Mouse (Mus musculus) cerebellum, adult 18-20 months (tissue): ENCODE measurements at regions not wholly inside any gene's neighbourhood (a gene's known extent, or its start where the extent isn't known, plus 50 kb on each side); places are given as distances from the start of the nearest gene placed in this dataset.

Source experiments
- DNase-seq, 2 experiments: peaks; one replicate each; pipeline ENCODE4 v3.0.0; 2021

DNA sequence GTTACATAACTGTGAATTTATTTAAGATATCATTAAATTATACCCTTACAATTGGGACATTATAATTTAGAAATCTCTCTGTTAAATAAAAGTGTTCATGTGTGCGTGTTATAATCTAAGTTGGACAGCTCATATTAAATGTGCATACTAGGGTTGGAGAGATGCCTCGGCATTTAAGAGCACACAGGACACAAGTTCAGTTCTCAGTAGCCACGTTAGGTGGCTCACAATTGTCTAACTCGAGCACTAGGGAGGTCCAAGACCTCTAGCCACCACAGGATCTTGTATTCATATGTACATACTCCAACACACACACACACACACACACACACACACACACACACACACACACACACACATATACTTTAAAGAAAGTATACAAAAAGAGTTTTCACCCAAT is 56.0 kb downstream of the Foxf2 start:
- DNase-seq, result no peak

DNA sequence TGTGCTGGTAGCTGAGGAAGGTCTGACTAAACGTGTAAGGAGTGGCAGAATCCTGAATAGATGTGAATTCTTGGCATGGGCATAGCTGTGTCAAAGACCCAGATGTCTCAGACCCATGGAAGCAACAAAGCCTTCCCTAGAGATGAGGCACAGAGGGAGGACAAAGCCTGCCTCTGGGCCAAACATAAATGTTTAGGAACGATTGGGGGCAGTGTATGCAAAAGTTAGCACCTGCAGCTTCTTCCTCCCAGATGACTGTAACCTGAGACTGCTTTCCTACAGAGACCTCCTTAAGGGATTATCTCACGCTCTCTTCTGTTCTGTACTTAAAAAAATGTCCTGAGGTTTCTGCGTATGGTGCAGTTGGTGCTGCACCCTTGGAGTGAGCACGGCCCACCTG is 57.7 kb downstream of the Foxf2 start:
- DNase-seq, result no peak

DNA sequence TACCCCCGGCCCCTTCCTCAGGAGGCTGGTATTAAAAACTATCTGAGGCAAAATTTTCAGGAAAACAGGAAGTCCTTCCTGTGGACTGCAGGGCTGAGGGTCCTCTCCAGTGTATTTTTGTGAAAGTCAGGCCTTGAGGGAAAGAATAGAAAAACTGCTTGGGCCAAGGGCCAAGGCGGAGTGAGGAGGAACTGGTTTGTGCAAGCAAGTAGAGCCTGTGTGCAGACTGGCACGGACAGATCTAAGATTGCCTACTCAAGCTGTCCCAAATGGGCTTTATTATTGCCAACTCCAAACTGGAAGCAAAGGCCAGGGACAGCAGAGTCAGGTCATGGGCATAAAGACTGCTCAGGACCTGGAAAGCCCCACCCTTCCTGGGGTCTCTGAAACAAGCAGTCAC is 62.9 kb downstream of the Foxf2 start:
- no peak for DNase-seq

DNA sequence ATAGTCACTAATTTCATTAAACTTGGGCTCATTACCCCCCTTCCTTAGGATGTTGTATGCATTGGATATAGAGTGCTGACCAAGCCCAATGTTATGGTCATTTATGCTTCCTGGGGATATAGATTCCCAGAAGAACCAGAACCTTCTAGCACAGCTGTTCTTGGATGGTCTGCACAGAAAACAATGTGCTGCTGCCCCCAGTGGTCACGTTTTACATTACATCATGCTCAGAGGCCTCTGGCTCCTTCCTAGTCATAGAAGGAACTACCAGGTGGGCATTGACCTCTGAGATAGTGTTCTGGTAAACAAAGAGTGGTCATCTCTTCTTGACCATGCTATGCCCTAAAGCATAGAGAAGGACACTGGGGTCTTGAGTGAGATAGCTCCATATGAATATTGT is 63.7 kb downstream of the Foxf2 start:
- peak in 1 of 2 experiments; percentile 6 for DNase-seq

DNA sequence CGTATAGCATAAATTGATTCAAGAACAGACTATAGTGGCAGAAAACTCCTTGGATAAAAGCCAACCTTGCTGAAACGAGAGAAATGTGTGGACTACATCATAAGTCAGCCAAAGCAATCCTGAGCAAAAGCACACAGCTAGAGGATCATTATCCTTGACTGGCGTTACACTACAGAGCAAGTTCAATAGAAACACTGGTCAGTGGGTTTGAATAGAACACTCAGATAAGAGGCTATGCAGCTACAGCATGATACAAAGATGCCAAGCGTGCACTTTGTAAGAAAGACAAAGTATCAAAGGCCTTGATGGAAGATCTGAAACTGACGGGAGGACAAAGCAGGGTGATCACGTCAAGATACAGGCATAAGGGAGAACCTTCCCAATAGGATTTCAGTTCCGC is 70.1 kb downstream of the Foxf2 start:
- no peak for DNase-seq

DNA sequence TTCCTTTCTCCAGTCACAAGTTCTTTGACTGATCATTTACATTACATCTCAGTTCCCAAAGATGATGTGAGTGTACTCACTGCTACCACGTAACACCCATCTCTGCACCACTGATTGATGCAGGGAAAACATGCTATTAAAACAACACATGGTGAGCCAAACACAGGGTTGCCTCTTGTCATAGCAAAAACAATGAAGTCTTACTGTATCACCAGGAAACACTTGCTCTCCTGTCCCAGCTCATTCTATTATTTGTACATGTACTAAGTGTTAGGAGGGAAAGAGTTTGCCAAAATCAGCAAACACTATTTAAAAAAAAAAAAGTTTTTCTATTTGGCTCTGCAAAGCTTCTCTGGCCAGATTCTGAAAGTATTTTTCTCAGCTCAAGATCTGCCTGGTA is 78.6 kb downstream of the Foxf2 start:
- no peak for DNase-seq

DNA sequence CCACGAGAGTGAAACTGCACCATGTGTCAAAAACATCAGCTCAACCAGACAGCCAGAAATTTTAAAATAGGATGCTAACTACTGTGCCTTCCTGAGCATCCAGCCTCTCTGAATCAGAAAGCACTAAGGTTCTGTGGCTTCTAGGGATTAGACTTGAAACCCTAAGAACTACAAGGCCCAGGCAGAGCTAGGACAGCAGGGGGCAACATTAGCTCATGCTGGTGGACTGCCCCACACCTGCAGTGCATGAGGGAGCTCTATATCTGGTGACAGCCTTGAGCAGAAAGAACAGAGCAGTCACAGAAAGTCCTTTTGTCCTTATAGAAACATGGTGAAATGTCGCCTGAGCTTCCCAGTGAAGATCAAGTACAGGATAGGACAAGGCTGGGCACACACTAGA is 79.8 kb downstream of the Foxf2 start:
- DNase-seq, result no peak

DNA sequence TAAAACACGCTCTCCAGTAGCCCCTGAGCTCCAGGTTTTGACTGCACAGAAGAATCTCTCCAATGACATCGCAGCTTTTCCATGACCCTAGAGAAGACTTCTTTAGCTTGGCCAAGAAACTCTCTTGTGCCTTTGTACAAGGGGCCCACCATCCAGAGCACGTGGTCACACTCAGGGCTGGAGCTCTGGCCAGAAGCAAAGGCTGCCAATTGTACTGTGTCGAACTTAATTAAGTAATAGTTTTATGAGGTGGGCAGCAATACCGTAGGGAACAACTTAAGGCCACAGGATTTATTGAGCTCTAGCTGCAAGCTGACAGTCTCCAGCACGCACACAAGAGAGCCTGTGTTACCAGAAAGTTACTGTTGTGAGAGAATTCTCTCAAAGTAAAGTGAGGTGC is 85.1 kb downstream of the Foxf2 start:
- DNase-seq, result no peak

DNA sequence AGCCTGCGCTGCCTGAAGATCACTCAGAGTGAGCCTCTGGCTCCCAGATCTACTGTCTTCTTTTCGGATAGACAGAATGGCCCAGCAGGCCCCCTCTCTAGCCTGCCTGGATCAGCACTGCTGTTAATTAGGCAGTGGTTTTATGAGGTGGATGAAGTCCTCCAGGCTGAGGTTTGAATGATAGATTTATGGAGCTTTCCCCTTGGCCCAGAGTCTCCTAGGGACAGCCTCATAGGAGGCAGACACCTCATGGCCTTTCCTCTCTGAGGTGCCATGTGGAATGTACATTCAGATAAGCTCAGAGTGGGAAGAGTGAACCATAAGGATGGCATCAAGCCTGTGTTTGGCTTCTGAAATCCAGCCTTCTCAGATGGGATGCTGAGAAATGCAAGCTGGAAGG is 90.1 kb downstream of the Foxf2 start:
- DNase-seq, result no peak

DNA sequence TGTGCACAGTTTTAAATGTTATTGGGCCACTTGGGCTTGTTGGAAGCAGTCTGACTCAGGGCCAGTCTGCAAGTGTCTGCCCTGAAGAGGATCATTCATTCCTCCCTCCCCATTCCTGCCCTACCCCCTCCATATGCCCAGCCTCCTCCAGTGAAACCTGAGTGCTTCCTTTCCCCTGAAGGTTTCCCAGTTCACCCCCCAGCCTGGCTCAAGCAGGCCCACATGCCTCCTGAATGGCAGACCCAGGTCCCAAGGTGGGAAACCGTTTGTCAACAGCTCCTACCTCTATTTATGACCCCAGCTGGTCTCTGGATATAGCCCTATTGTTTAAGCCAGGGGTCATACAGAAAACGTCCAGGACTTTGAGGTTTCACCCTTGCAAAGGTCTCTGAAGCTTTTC is 89.7 kb upstream of the Foxc1 start:
- DNase-seq, result no peak

DNA sequence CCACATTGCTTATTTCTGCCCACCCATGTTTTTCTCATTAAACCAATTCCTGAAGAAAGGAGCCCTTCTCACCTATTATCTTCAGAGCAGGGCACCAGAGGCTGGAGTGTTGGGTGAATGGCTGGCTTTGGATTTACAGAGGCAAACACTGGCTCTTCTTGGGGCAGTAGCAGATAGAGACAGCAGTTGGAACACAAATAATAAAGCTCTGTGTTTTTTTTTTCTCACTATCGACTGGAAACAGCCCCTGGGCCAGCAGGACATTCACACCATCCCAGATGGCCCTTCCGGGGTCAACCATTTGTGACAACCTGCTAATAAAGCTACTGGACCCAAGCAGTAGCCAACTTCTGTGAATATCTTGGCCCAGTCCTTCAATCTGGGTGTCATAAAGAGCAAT is 85.7 kb upstream of the Foxc1 start:
- no peak for DNase-seq

DNA sequence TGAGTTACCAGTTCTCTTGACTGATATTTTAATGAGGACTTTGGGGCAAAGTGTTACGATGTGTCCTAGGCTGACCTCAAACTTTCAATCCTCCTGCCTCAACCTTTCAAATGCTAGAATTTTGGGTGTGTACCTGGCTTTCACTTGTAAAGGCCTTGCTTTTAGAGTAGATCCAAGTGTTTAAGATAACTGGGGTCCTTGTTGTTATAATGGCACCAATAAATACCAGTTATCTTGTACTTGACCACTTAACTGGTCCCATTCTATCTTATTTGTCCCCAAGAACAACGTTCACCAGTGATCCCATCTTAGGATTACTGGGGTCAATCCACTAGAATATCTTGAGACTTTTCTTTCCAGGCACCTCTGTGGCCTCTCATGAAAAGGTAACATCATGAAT is 77.6 kb upstream of the Foxc1 start:
- DNase-seq, result no peak

DNA sequence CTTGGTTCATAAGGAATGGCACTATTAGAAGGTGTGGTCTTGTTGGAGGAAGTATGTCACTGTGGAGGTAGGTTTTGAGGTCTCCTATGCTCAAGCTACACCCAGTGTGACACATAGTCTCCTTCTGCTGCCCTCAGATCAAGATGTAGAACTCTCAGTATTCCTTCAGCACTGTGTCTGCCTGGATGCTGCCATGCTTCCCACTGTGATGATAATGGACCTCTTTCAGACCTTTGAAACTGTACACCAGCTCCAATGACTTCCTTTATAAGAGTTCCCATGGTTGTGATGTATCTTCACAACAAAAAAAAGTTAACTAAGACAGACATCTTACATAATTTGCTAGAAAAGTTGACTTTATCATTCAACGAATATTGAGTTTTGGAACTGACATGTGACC is 60.2 kb upstream of the Foxc1 start:
- no peak for DNase-seq
